In the genomic region with DNA sequence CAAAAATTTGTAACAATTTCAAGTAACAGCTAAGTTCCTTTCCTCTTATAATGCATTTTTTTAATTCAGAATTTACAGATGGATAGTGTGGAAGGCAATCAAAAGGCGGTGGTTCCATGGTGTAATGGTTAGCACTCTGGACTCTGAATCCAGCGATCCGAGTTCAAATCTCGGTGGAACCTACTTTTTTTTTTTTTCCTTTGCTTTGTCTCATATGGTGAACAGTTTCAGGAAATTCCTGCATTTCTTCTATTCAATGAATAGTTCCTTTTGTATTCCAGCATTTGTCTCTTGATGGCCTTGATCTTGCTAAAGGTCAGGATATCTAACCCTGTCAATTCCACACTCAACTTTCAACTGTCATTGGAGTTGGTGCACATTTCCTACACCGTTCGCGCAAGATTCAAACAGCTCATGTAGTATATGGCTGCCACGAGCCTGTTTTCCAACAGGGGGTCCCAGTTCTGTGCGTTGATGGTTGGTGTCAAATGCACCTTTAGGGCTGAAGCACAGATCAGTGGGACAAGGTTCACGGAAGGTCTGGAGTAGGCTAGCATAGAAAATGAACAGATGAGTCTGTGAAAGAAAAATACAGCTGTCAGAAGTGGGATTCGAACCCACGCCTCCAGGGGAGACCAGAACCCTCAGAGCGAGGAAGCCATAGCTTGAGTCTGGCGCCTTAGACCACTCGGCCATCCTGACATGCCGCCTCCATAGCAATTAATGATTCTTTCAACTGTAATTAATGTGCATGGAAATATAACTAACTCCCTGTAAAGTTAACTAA, we compare ENCODE assay signal across 9 mouse cellular contexts. TPM values are rescaled to one million over a fixed set of nuclear protein-coding genes. Genes with fewer than 3 reads are reported as not detected.
DNase-seq lines count a peak whose midpoint lies in the region; ATAC-seq and TF ChIP-seq lines count a peak whose summit lies in the region.
"Had no signal": no experiment of that assay in that cellular context is flagged by ENCODE, and none has a peak within 500 bp of the region (broad histone marks: within the 10 kb centered on the region; RNA-seq: fewer than 3 reads in every experiment).

No protein-coding gene starts in this region.

- H3K9ac ChIP-seq in embryonic facial prominence, embryonic 12.5 days: no peak overlapping the region
- peak overlapping the region; percentile 20; the same call in 1 of the 2 replicates for H3K9ac ChIP-seq in heart, adult 2 months (ENCODE audit: low read depth, low read length)
- peak overlapping the region; percentile 57 for H3K9ac ChIP-seq in liver, embryonic 11.5 days (ENCODE audit: low read depth, low read length)
- H3K9ac ChIP-seq in midbrain, postnatal 0 days (replicated peaks; ENCODE audit: low read length, poor library complexity, severe bottlenecking): no peak overlapping the region

- intact Hi-C loops in heart, adult 2 months (cut with DNase I): loop anchor here (2.0 to 10.0 kb wide), 6 partner anchors 28 to 1078 kb away; partner anchors contain the start of genes Elmo1 and Zscan26

- peak overlapping the region; percentile 7 for H3K4me3 ChIP-seq in C2C12 (ENCODE audit: insufficient read depth, poor library complexity, severe bottlenecking)
- H3K4me3 ChIP-seq in embryonic facial prominence, embryonic 12.5 days: peak overlapping the region; percentile 47
- H3K4me3 ChIP-seq in heart, adult 2 months: peak overlapping the region; percentile 43
- peak overlapping the region; percentile 49 for H3K4me3 ChIP-seq in liver, embryonic 11.5 days (ENCODE audit: low read depth, low read length)
- peak overlapping the region; percentile 34 for H3K4me3 ChIP-seq in midbrain, postnatal 0 days (ENCODE audit: low read depth, low read length)
- peak overlapping the region; percentile 61 for H3K4me3 ChIP-seq in testis, adult 2 months (ENCODE audit: control insufficient read depth, low read depth, low read length)

- H3K27ac ChIP-seq in embryonic facial prominence, embryonic 12.5 days: peak overlapping the region; percentile 63; the same call in 1 of the 2 replicates
- H3K27ac ChIP-seq in heart, adult 2 months: peak overlapping the region; percentile 61
- H3K27ac ChIP-seq in liver, embryonic 11.5 days (ENCODE audit: low read depth, low read length): no peak overlapping the region; the same call in 1 of the 2 replicates
- peak overlapping the region; percentile 3; the same call in 1 of the 2 replicates for H3K27ac ChIP-seq in midbrain, postnatal 0 days (ENCODE audit: low read depth, low read length)
- peak overlapping the region; percentile 42; the same call in 1 of the 2 replicates for H3K27ac ChIP-seq in testis, adult 2 months (ENCODE audit: control insufficient read depth, insufficient read depth, low read depth, low read length)

- no peaks in the 10 kb centered on the region for H3K36me3 ChIP-seq in C2C12 (ENCODE audit: control insufficient read depth, insufficient read depth)
- no peaks in the 10 kb centered on the region for H3K36me3 ChIP-seq in embryonic facial prominence, embryonic 12.5 days
- H3K36me3 ChIP-seq in heart, adult 2 months (ENCODE audit: control insufficient read depth, insufficient read depth, low read length): no peaks in the 10 kb centered on the region
- no peaks in the 10 kb centered on the region for H3K36me3 ChIP-seq in liver, embryonic 11.5 days (ENCODE audit: control insufficient read depth, insufficient read depth, low read length)
- no peaks in the 10 kb centered on the region for H3K36me3 ChIP-seq in midbrain, postnatal 0 days (ENCODE audit: insufficient read depth, low read length)
- H3K36me3 ChIP-seq in testis, adult 2 months (ENCODE audit: control insufficient read depth, insufficient read depth, low read length): no peaks in the 10 kb centered on the region

- no peaks in the 10 kb centered on the region for H3K79me3 ChIP-seq in C2C12 (ENCODE audit: low read depth)

- peak overlapping the region; percentile 62 for H3K4me2 ChIP-seq in embryonic facial prominence, embryonic 12.5 days (replicated peaks)
- H3K4me2 ChIP-seq in liver, embryonic 11.5 days: peak overlapping the region; percentile 99
- H3K4me2 ChIP-seq in midbrain, postnatal 0 days (ENCODE audit: low read depth, low read length, poor library complexity, severe bottlenecking): peak overlapping the region; percentile 67

- peaks cover 6% of the 10 kb centered on the region; the same call in 1 of the 2 replicates for H3K4me1 ChIP-seq in embryonic facial prominence, embryonic 12.5 days
- no peaks in the 10 kb centered on the region; the same call in 1 of the 2 replicates for H3K4me1 ChIP-seq in heart, adult 2 months (ENCODE audit: control insufficient read depth, insufficient read depth, low read length)
- peaks cover 8% of the 10 kb centered on the region for H3K4me1 ChIP-seq in liver, embryonic 11.5 days (replicated peaks; ENCODE audit: control insufficient read depth, insufficient read depth, low read length)
- H3K4me1 ChIP-seq in midbrain, postnatal 0 days (ENCODE audit: insufficient read depth, low read length): no peaks in the 10 kb centered on the region
- H3K4me1 ChIP-seq in testis, adult 2 months (ENCODE audit: control insufficient read depth, insufficient read depth, low read length): peaks cover 10% of the 10 kb centered on the region

- H3K79me2 ChIP-seq in C2C12 (ENCODE audit: control insufficient read depth, insufficient read depth): no peaks in the 10 kb centered on the region
- H3K79me2 ChIP-seq in heart, adult 2 months (replicated peaks; ENCODE audit: control insufficient read depth, insufficient read depth, low read length): no peaks in the 10 kb centered on the region

- H3K9me3 ChIP-seq in embryonic facial prominence, embryonic 12.5 days: no peaks in the 10 kb centered on the region
- H3K9me3 ChIP-seq in liver, embryonic 11.5 days (ENCODE audit: control insufficient read depth, low read length): no peaks in the 10 kb centered on the region
- H3K9me3 ChIP-seq in midbrain, postnatal 0 days (ENCODE audit: low read length): no peaks in the 10 kb centered on the region

- TF ChIP-seq CTCF in C2C12 (IDR thresholded peaks at IDR 0.05; ENCODE audit: control insufficient read depth, insufficient read depth, insufficient read length): no peak
- no peak for TF ChIP-seq CTCF in heart, adult 2 months (IDR thresholded peaks at IDR 0.05)
- TF ChIP-seq CTCF in midbrain, postnatal 0 days (IDR thresholded peaks at IDR 0.05): peak; percentile 24; the same call in 1 of the 2 replicates
- TF ChIP-seq CTCF in testis, adult 2 months (IDR thresholded peaks at IDR 0.05; ENCODE audit: control insufficient read depth, insufficient read depth, insufficient replicate concordance, low read depth, low read length): no peak

- TF ChIP-seq POLR2A in heart, adult 2 months (IDR thresholded peaks at IDR 0.05; ENCODE audit: insufficient read depth, low read depth, low read length): no peak
- TF ChIP-seq POLR2A in testis, adult 2 months (IDR thresholded peaks at IDR 0.05; ENCODE audit: control insufficient read depth, low read depth, low read length): no peak

- H3K27me3 ChIP-seq in C2C12 (ENCODE audit: control insufficient read depth, insufficient read depth, insufficient read length): no peaks in the 10 kb centered on the region
- H3K27me3 ChIP-seq in embryonic facial prominence, embryonic 12.5 days: no peaks in the 10 kb centered on the region
- no peaks in the 10 kb centered on the region for H3K27me3 ChIP-seq in heart, adult 2 months (ENCODE audit: control insufficient read depth, insufficient read depth, low read length)
- no peaks in the 10 kb centered on the region for H3K27me3 ChIP-seq in liver, embryonic 11.5 days (replicated peaks; ENCODE audit: control insufficient read depth, insufficient read depth, low read length)
- H3K27me3 ChIP-seq in midbrain, postnatal 0 days (ENCODE audit: insufficient read depth, low read length): no peaks in the 10 kb centered on the region
- H3K27me3 ChIP-seq in testis, adult 2 months (ENCODE audit: control insufficient read depth, insufficient read depth, low read length): no peaks in the 10 kb centered on the region

- no peak overlapping the region for H3ac ChIP-seq in C2C12 (ENCODE audit: control insufficient read depth, insufficient read length, low read depth)

- peak; percentile 77; the same call in 1 of the 2 replicates for TF ChIP-seq EP300 in heart, adult 2 months (IDR thresholded peaks at IDR 0.05; ENCODE audit: insufficient read depth, low read depth, low read length)

- 1% methylated on average over 16 of the region's 16 CpGs for WGBS in embryonic facial prominence, embryonic 12.5 days
- 1% methylated on average over 16 of the region's 16 CpGs for WGBS in heart, adult 2 months
- WGBS in liver, embryonic 11.5 days: under 1% methylated on average over 16 of the region's 16 CpGs
- WGBS in midbrain, postnatal 0 days: 1% methylated on average over 16 of the region's 16 CpGs

- no peak for ATAC-seq in embryonic facial prominence, embryonic 12.5 days (ENCODE audit: insufficient number of reproducible peaks, insufficient read depth, low FRiP score, low TSS enrichment)
- peak; percentile 80 for ATAC-seq in liver, embryonic 11.5 days (replicated peaks; ENCODE audit: low FRiP score)
- peak; percentile 61 for ATAC-seq in midbrain, postnatal 0 days (ENCODE audit: low FRiP score)

- peak; percentile 69 for DNase-seq in adrenal gland, postnatal 14 days
- DNase-seq in heart, adult 2 months: peak; percentile 75 to 77
- peak; percentile 82 for DNase-seq in kidney, adult 9 months
- peak; percentile 85 for DNase-seq in liver, embryonic 11.5 days (ENCODE audit: low spot score)
- DNase-seq in midbrain, postnatal 0 days (ENCODE audit: low spot score): peak; percentile 80

RNA-seq across cellular contexts. Expression of gene Trim27, which starts 6.8 kb away (rescaled TPM):
- polyA plus RNA-seq in C2C12 (2012; fragmentation: generic; extraction: Trizol): 105 TPM
- total RNA-seq in adrenal gland, postnatal 14 days (2021): 51.5 and 56.3 TPM in 2 replicates
- 167 and 170 TPM in 2 replicates for polyA plus RNA-seq in embryonic facial prominence, embryonic 12.5 days (2016; fragmentation: Nextera tagmentation; extraction: Ambion mirVana)
- 10 to 100 TPM; 18.8 to 19.8 TPM for total RNA-seq in heart, adult 2 months (2021)
- 13.5 and 17.2 TPM in 2 replicates for polyA plus RNA-seq in heart, adult 2 months (2012; rRNA removed)
- polyA plus RNA-seq in liver, embryonic 11.5 days (2014; fragmentation: Nextera tagmentation; extraction: Ambion mirVana): 165 and 175 TPM in 2 replicates
- total RNA-seq in midbrain, postnatal 0 days (2014; rRNA removed): 74.5 and 76.2 TPM in 2 replicates
- 64.2 and 65.0 TPM in 2 replicates for polyA plus RNA-seq in midbrain, postnatal 0 days (2015; fragmentation: Nextera tagmentation; extraction: Ambion mirVana)
- polyA plus RNA-seq in testis, adult 2 months (2012; rRNA removed): 142 and 149 TPM in 2 replicates

RNA-seq across cellular contexts. Expression of gene Olfr1368, which starts 26.8 kb away (rescaled TPM):
- polyA plus RNA-seq in C2C12 (2012; fragmentation: generic; extraction: Trizol): not detected
- total RNA-seq in adrenal gland, postnatal 14 days (2021): not detected in 2 replicates
- polyA plus RNA-seq in embryonic facial prominence, embryonic 12.5 days (2016; fragmentation: Nextera tagmentation; extraction: Ambion mirVana): not detected in 2 replicates
- total RNA-seq in heart, adult 2 months (2021): not detected
- not detected in 2 replicates for polyA plus RNA-seq in heart, adult 2 months (2012; rRNA removed)
- not detected in 2 replicates for polyA plus RNA-seq in liver, embryonic 11.5 days (2014; fragmentation: Nextera tagmentation; extraction: Ambion mirVana)
- total RNA-seq in midbrain, postnatal 0 days (2014; rRNA removed): not detected in 2 replicates
- polyA plus RNA-seq in midbrain, postnatal 0 days (2015; fragmentation: Nextera tagmentation; extraction: Ambion mirVana): not detected in 2 replicates
- 0.10 TPM in 1 of 2 replicates, not detected in the other for polyA plus RNA-seq in testis, adult 2 months (2012; rRNA removed)
- polyA plus RNA-seq: gonadal fat pad, adult 2 months had no signal

RNA-seq across cellular contexts. Expression of gene Olfr263, which starts 43.0 kb away (rescaled TPM):
- polyA plus RNA-seq in C2C12 (2012; fragmentation: generic; extraction: Trizol): not detected
- total RNA-seq in adrenal gland, postnatal 14 days (2021): not detected in 2 replicates
- not detected in 2 replicates for polyA plus RNA-seq in embryonic facial prominence, embryonic 12.5 days (2016; fragmentation: Nextera tagmentation; extraction: Ambion mirVana)
- total RNA-seq in heart, adult 2 months (2021): not detected
- not detected in 2 replicates for polyA plus RNA-seq in heart, adult 2 months (2012; rRNA removed)
- polyA plus RNA-seq in liver, embryonic 11.5 days (2014; fragmentation: Nextera tagmentation; extraction: Ambion mirVana): not detected in 2 replicates
- total RNA-seq in midbrain, postnatal 0 days (2014; rRNA removed): not detected in 2 replicates
- not detected in 2 replicates for polyA plus RNA-seq in midbrain, postnatal 0 days (2015; fragmentation: Nextera tagmentation; extraction: Ambion mirVana)
- not detected in 2 replicates for polyA plus RNA-seq in testis, adult 2 months (2012; rRNA removed)
- polyA plus RNA-seq: gonadal fat pad, adult 2 months had no signal

Comparison
In these comparisons a context has a peak if more than half of its experiments do, and no peak if none do; other contexts are left out.
1. H3K4me3 ChIP-seq: peak in every context shown above with its lines; median percentile 61 in testis, adult 2 months; 49 in liver, embryonic 11.5 days; 47 in embryonic facial prominence, embryonic 12.5 days; 43 in heart, adult 2 months; 34 in midbrain, postnatal 0 days; 7 in C2C12.
2. H3K9ac ChIP-seq: peak in heart, adult 2 months (single experiment) and liver, embryonic 11.5 days (single experiment); none in embryonic facial prominence, embryonic 12.5 days (single experiment) and midbrain, postnatal 0 days (single experiment).
3. Peak in every context shown above with its lines, with median percentiles within 50 percentile points of each other: DNase-seq and H3K4me2 ChIP-seq.